Mouse (Mus musculus): ENCODE data around the gene Gm37240. TPM values are rescaled to one million over a fixed set of nuclear protein-coding genes. Genes with fewer than 3 reads are reported as not detected.

The Gm37240 gene
- polyA plus RNA-seq, 1 experiment from 2014 or later = 1.1 TPM

- Histone ChIP-seq H3K4me2 (ENCODE audit: low read length) (no peak overlapping the region), H3K9ac (ENCODE audit: low read length) (no peak overlapping the region), H3K36me3 (ENCODE audit: control insufficient read depth, insufficient read depth, low read length) (no peaks in the 10 kb centered on the region), H3K9me3 (replicated peaks; ENCODE audit: control insufficient read depth, low read length) (no peaks in the 10 kb centered on the region), H3K4me3 (ENCODE audit: low read depth, low read length) (no peak overlapping the region), H3K4me1 (ENCODE audit: control insufficient read depth, insufficient read depth, low read length) (no peaks in the 10 kb centered on the region), H3K27ac (ENCODE audit: low read depth, low read length) (no peak overlapping the region), H3K27me3 (replicated peaks; ENCODE audit: control insufficient read depth, insufficient read depth, low read length) (no peaks in the 10 kb centered on the region)
- ATAC-seq = no peak
- 70% methylated on average over 12 of the region's 12 CpGs for WGBS
- DNase-seq (ENCODE audit: low spot score) = no peak
Measured at GRCm38 (mm10) chr3:84637890-84638578, 1249.3 kb downstream of the Gm37240 start.

GRCm38 (mm10) chr3:84637095-84637494 is 1250.2 kb downstream of the Gm37240 start:
- Histone ChIP-seq H3K9me3 (replicated peaks; ENCODE audit: control insufficient read depth, low read length) (no peaks in the 10 kb centered on the region), H3K36me3 (ENCODE audit: control insufficient read depth, insufficient read depth, low read length) (no peaks in the 10 kb centered on the region), H3K9ac (ENCODE audit: low read length) (no peak overlapping the region), H3K27ac (ENCODE audit: low read depth, low read length) (no peak overlapping the region), H3K4me3 (ENCODE audit: low read depth, low read length) (no peak overlapping the region), H3K4me1 (ENCODE audit: control insufficient read depth, insufficient read depth, low read length) (no peaks in the 10 kb centered on the region), H3K27me3 (replicated peaks; ENCODE audit: control insufficient read depth, insufficient read depth, low read length) (no peaks in the 10 kb centered on the region), H3K4me2 (ENCODE audit: low read length) (no peak overlapping the region)
- ATAC-seq = no peak
- WGBS = 85% methylated on average over 6 of the region's 6 CpGs
- no peak for DNase-seq (ENCODE audit: low spot score)

DNA sequence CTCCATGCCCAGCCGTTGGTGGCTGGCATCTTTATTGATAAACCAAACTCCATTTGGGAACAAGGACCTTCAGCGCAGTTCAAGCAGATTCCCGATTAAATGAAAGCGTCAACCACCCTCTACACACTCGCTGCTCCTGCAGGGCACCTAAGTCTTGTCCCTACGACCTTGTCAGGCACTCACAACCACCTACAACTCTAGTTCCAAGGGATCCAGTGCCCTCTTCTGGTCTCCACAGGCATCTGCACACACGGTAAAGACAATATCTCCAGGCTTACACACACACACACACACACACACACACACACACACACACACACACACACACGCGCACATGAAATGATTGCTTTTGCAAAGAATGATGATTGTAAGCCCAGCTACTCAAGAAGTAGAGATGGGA is 1255.7 kb downstream of the Gm37240 start:
- no peaks in the 10 kb centered on the region for H3K36me3 ChIP-seq (ENCODE audit: control insufficient read depth, insufficient read depth, low read length)

GRCm38 (mm10) chr3:84622026-84622425 is 1265.3 kb downstream of the Gm37240 start:
- DNase-seq (ENCODE audit: low spot score) (no peak), ATAC-seq (no peak)
- H3K4me3 ChIP-seq (ENCODE audit: low read depth, low read length) = no peak overlapping the region
- no peaks in the 10 kb centered on the region for H3K9me3 ChIP-seq (replicated peaks; ENCODE audit: control insufficient read depth, low read length)
- H3K36me3 ChIP-seq (ENCODE audit: control insufficient read depth, insufficient read depth, low read length) = no peaks in the 10 kb centered on the region
- 67% methylated on average over 3 of the region's 3 CpGs for WGBS
- H3K9ac ChIP-seq (ENCODE audit: low read length) = no peak overlapping the region
- no peaks in the 10 kb centered on the region for H3K27me3 ChIP-seq (replicated peaks; ENCODE audit: control insufficient read depth, insufficient read depth, low read length)
- H3K4me1 ChIP-seq (ENCODE audit: control insufficient read depth, insufficient read depth, low read length) = no peaks in the 10 kb centered on the region
- H3K27ac ChIP-seq (ENCODE audit: low read depth, low read length) = no peak overlapping the region
- no peak overlapping the region for H3K4me2 ChIP-seq (ENCODE audit: low read length)

More for the DNA sequence above, 1255.7 kb downstream of the Gm37240 start:
- Histone ChIP-seq H3K9ac (ENCODE audit: low read length) (no peak overlapping the region), H3K27me3 (replicated peaks; ENCODE audit: control insufficient read depth, insufficient read depth, low read length) (no peaks in the 10 kb centered on the region), H3K4me2 (ENCODE audit: low read length) (no peak overlapping the region), H3K9me3 (replicated peaks; ENCODE audit: control insufficient read depth, low read length) (no peaks in the 10 kb centered on the region), H3K4me1 (ENCODE audit: control insufficient read depth, insufficient read depth, low read length) (no peaks in the 10 kb centered on the region), H3K27ac (ENCODE audit: low read depth, low read length) (no peak overlapping the region), H3K4me3 (ENCODE audit: low read depth, low read length) (no peak overlapping the region)
- WGBS = 93% methylated on average over 9 of the region's 9 CpGs
- no peak for DNase-seq (ENCODE audit: low spot score)
- ATAC-seq = no peak

GRCm38 (mm10) chr3:84619725-84620124 is 1267.6 kb downstream of the Gm37240 start:
- 92% methylated on average over 6 of the region's 6 CpGs for WGBS
- ATAC-seq = no peak
- H3K4me2 ChIP-seq (ENCODE audit: low read length) = no peak overlapping the region
- H3K4me3 ChIP-seq (ENCODE audit: low read depth, low read length) = no peak overlapping the region
- H3K27me3 ChIP-seq (replicated peaks; ENCODE audit: control insufficient read depth, insufficient read depth, low read length) = no peaks in the 10 kb centered on the region
- no peak for DNase-seq (ENCODE audit: low spot score)
- no peak overlapping the region for H3K9ac ChIP-seq (ENCODE audit: low read length)
- H3K4me1 ChIP-seq (ENCODE audit: control insufficient read depth, insufficient read depth, low read length) = no peaks in the 10 kb centered on the region
- H3K9me3 ChIP-seq (replicated peaks; ENCODE audit: control insufficient read depth, low read length) = no peaks in the 10 kb centered on the region
- H3K36me3 ChIP-seq (ENCODE audit: control insufficient read depth, insufficient read depth, low read length) = no peaks in the 10 kb centered on the region
- H3K27ac ChIP-seq (ENCODE audit: low read depth, low read length) = no peak overlapping the region

DNA sequence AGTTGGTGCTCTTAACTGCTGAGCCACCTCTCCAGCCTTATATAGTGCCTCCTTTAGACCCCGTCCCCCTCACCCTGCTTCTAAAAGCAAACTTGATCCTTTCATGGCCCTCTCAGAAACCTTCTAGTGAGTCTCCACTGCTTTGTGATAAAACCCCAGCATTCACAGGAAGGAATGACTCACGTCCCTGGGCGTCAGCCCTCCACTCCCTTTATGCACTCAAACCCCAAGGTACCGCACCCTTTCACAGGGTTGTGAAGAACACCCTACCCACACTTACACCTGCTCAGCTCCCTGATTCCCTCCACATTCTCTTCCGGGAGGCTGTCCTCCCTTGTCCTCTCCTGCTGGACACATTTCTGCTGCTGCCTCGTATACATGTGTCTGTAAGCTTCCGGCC is 1268.3 kb downstream of the Gm37240 start:
- no peak overlapping the region for H3K27ac ChIP-seq (ENCODE audit: low read depth, low read length)
- H3K9ac ChIP-seq (ENCODE audit: low read length) = no peak overlapping the region
- no peaks in the 10 kb centered on the region for H3K9me3 ChIP-seq (replicated peaks; ENCODE audit: control insufficient read depth, low read length)
- ATAC-seq = no peak
- no peak overlapping the region for H3K4me2 ChIP-seq (ENCODE audit: low read length)
- no peaks in the 10 kb centered on the region for H3K27me3 ChIP-seq (replicated peaks; ENCODE audit: control insufficient read depth, insufficient read depth, low read length)
- no peaks in the 10 kb centered on the region for H3K36me3 ChIP-seq (ENCODE audit: control insufficient read depth, insufficient read depth, low read length)
- no peak overlapping the region for H3K4me3 ChIP-seq (ENCODE audit: low read depth, low read length)
- no peak for DNase-seq (ENCODE audit: low spot score)
- H3K4me1 ChIP-seq (ENCODE audit: control insufficient read depth, insufficient read depth, low read length) = no peaks in the 10 kb centered on the region
- 95% methylated on average over 7 of the region's 7 CpGs for WGBS

- Histone ChIP-seq H3K9me3 (replicated peaks; ENCODE audit: control insufficient read depth, low read length) (no peaks in the 10 kb centered on the region), H3K27ac (ENCODE audit: low read depth, low read length) (no peak overlapping the region), H3K4me2 (ENCODE audit: low read length) (no peak overlapping the region), H3K4me3 (ENCODE audit: low read depth, low read length) (no peak overlapping the region), H3K9ac (ENCODE audit: low read length) (no peak overlapping the region), H3K27me3 (replicated peaks; ENCODE audit: control insufficient read depth, insufficient read depth, low read length) (no peaks in the 10 kb centered on the region), H3K4me1 (ENCODE audit: control insufficient read depth, insufficient read depth, low read length) (no peaks in the 10 kb centered on the region), H3K36me3 (ENCODE audit: control insufficient read depth, insufficient read depth, low read length) (no peaks in the 10 kb centered on the region)
- ATAC-seq (no peak), DNase-seq (ENCODE audit: low spot score) (no peak)
- 92% methylated on average over 2 of the region's 2 CpGs for whole genome bisulfite sequencing
Measured at GRCm38 (mm10) chr3:84618627-84619026, 1268.7 kb downstream of the Gm37240 start.

DNA sequence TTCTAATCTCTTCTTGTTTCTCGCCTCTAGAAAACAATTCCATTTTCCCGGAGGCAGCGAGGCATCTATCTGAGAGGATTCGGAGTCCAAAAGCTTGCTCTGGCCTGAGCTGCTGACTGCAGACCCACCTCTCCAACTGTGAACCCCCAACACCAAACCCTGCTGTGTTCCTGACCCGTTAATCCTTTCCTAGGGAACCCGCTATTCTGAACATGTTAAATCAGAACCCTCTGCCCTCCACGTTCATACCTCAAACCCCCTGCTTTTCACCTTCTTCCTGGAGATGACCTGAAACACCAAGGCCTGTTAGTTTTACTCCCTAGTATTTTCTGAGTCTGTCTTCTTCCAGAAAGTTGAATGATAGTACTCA is 1271.5 kb downstream of the Gm37240 start:
- H3K4me1 ChIP-seq (ENCODE audit: control insufficient read depth, insufficient read depth, low read length) = no peaks in the 10 kb centered on the region
- DNase-seq (ENCODE audit: low spot score) (no peak), ATAC-seq (no peak)
- WGBS = 26% methylated on average over 7 of the region's 7 CpGs
- H3K27ac ChIP-seq (ENCODE audit: low read depth, low read length) = no peak overlapping the region
- H3K27me3 ChIP-seq (replicated peaks; ENCODE audit: control insufficient read depth, insufficient read depth, low read length) = no peaks in the 10 kb centered on the region
- H3K36me3 ChIP-seq (ENCODE audit: control insufficient read depth, insufficient read depth, low read length) = no peaks in the 10 kb centered on the region
- no peaks in the 10 kb centered on the region for H3K9me3 ChIP-seq (replicated peaks; ENCODE audit: control insufficient read depth, low read length)
- H3K4me3 ChIP-seq (ENCODE audit: low read depth, low read length) = no peak overlapping the region
- H3K4me2 ChIP-seq (ENCODE audit: low read length) = no peak overlapping the region
- H3K9ac ChIP-seq (ENCODE audit: low read length) = no peak overlapping the region

DNA sequence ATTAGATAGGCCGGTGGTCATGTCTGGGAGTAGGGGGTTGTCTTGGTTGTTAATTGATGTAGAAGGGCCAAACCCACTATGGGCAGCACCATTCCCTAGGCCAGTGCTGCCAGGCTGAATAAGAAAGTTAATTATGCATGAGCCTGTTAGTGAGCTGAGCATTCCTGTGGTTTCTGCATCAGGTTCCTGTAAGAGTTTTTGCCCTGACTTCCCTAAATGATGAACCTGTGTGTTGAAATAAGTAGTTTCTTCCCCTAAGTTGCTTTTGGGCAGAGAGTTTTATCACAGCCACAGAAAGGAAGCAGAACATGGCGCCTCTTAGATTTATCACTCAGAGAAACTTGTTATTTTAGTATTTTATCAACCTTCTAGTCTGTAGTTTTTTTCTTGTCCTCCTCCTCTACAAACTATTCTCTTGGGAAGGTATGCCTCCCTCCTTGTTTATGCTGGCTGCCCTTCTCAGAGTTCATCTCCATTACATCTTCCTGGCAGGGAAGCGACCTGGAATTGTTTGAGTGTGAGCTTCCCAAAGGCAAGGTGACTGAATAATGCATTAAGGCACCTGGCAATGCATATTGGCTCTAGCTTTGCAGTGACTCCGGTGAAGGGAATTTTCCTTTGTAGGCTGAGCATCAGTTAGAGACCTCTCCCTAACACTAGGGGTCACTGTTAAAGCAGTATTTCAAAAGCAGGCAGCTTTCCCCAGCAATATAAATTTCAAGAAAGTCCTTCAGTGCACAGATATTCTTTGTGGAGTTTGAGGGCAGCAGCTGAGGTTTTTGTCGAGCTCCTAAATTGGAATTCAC is 1272.1 kb downstream of the Gm37240 start:
- no peak overlapping the region for H3K9ac ChIP-seq (ENCODE audit: low read length)
- no peaks in the 10 kb centered on the region for H3K36me3 ChIP-seq (ENCODE audit: control insufficient read depth, insufficient read depth, low read length)
- no peak overlapping the region for H3K27ac ChIP-seq (ENCODE audit: low read depth, low read length)
- no peak overlapping the region for H3K4me2 ChIP-seq (ENCODE audit: low read length)
- DNase-seq (ENCODE audit: low spot score) (peak; percentile 81), ATAC-seq (peak; percentile 60; the same call in 1 of the 2 replicates)
- no peaks in the 10 kb centered on the region for H3K27me3 ChIP-seq (replicated peaks; ENCODE audit: control insufficient read depth, insufficient read depth, low read length)
- 29% methylated on average over 5 of the region's 5 CpGs for WGBS
- no peaks in the 10 kb centered on the region for H3K9me3 ChIP-seq (replicated peaks; ENCODE audit: control insufficient read depth, low read length)
- H3K4me3 ChIP-seq (ENCODE audit: low read depth, low read length) = no peak overlapping the region
- H3K4me1 ChIP-seq (ENCODE audit: control insufficient read depth, insufficient read depth, low read length) = no peaks in the 10 kb centered on the region
